Mouse (Mus musculus): ENCODE measurements around the gene Prickle4.

The Prickle4 gene

GRCm38 (mm10) chr17:47706196-47706595 is 11.7 kb upstream of the Prickle4 start:
- no peak for DNase-seq (ENCODE audit: low spot score)

- DNase-seq (ENCODE audit: low spot score), result no peak
These were observed 10.2 kb upstream of the Prickle4 start for GRCm38 (mm10) chr17:47704692-47705091.

GRCm38 (mm10) chr17:47703556-47703955 is 9.0 kb upstream of the Prickle4 start:
- no peak for DNase-seq (ENCODE audit: low spot score)

GRCm38 (mm10) chr17:47702548-47703345 is 8.2 kb upstream of the Prickle4 start:
- DNase-seq (ENCODE audit: low spot score), result no peak

DNA sequence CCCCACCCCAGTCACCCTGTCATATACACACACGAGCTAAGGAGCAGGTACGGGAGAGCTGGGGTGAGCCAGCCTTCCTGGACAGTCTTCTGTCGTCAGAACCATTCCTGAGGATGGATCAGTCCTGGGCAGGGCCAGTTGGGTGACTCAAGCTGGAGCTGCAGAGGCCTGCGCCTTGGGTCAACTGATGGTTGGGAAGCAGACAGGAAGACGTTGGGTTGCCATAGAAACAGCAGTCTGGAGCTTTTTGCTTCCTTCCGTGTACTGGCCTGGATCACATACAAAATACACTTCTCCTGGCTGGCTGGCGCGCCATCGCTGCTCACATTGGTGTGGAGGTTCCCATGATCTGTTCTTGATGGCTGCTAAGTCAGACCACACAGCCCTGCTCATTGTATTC is 7.3 kb upstream of the Prickle4 start:
- no peak for DNase-seq (ENCODE audit: low spot score)

DNA sequence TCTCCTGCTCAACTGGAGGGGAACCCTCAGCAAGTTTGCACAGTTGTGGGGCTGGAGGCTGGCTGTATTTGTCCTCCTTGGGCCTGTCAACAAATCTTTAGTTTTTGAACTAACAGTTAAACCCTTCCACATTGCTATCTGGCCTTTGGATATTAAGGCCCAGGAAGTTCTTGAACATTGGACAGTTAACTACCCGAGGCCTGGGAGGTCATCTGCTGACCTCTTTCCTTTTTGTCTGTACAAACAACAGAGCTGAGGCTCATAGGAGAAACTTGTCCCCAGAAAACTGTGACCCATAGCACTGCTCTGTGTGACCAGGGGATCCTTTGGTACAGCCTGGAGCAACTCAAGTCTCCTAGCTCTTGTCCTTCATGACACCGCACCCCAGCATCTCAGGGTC is 4.5 kb upstream of the Prickle4 start:
- DNase-seq (ENCODE audit: low spot score), result no peak

DNA sequence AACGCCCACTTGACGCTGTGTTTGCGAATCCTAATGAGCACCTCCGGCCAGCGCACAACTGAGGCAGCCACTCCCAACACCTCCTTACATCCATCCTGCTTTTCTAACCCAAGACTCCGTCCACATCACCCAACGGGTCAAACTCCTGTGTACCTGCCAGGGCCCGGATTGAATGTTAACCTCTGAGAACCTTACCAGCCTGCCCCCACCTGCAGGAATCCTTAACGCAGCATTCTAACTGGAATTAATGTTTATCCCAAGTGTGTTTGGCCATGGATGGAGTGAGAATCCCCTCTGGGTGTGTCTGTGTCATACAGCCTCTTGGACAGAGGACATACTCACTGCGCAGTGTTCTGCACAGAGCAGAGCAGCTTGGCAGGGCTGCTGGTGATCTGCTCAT is 3.6 kb upstream of the Prickle4 start:
- no peak for DNase-seq (ENCODE audit: low spot score)

- no peak for DNase-seq (ENCODE audit: low spot score)
These were observed 788 bp upstream of the Prickle4 start for GRCm38 (mm10) chr17:47695337-47695710.

DNA sequence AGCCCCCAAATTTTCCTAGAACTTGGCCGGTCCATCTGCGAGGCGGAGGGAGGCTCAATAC is 264 bp downstream of the Prickle4 start, which contains the start of gene Gm21981:
TSS of gene Gm21981 (minus strand) at position 14 of the 61 bp plus-strand sequence.
- DNase-seq (ENCODE audit: low spot score), result no peak

- no peak for DNase-seq (ENCODE audit: low spot score)
These were observed 680 bp downstream of the Prickle4 start for GRCm38 (mm10) chr17:47693671-47694441.

DNA sequence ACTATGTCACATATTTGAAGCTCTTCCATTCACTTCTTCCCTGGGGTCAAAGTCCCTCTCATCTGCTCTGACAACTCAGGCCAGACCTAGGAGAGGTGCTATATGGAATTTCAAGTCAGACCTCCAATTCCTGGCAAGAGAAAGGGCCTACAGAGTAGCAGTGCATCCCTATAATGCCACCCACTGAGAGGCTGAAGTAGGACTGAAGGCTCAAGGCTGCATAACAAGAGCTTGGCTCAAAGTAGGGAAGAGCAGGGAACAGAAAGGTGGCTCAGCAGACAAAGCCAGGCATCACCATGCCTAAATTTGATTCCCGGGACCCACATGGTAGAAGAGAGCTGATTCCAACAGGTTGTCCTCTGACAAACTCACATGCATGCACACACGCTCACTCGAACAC is 2.9 kb downstream of the Prickle4 start:
- no peak for DNase-seq (ENCODE audit: low spot score)

DNA sequence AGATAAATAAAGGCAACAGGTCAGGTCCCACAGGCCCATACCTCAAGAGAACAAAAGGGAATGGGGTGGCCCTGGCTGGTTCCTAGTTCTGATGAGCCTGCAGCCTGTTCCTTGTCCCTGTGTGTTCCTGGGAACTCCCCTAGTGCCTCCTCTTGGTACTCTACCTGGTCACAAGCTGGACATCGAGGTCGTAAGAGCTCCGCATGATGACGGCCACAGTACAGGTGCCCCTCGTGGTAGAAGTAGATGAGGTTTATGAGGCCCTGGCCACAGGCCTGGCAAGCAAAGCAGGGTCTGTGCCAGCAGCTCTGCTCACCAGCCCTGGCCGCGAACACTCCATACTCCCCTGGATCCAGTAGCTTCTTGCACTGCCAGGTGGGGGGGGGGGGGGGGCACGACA is 4.6 kb downstream of the Prickle4 start:
- DNase-seq (ENCODE audit: low spot score), result no peak

DNA sequence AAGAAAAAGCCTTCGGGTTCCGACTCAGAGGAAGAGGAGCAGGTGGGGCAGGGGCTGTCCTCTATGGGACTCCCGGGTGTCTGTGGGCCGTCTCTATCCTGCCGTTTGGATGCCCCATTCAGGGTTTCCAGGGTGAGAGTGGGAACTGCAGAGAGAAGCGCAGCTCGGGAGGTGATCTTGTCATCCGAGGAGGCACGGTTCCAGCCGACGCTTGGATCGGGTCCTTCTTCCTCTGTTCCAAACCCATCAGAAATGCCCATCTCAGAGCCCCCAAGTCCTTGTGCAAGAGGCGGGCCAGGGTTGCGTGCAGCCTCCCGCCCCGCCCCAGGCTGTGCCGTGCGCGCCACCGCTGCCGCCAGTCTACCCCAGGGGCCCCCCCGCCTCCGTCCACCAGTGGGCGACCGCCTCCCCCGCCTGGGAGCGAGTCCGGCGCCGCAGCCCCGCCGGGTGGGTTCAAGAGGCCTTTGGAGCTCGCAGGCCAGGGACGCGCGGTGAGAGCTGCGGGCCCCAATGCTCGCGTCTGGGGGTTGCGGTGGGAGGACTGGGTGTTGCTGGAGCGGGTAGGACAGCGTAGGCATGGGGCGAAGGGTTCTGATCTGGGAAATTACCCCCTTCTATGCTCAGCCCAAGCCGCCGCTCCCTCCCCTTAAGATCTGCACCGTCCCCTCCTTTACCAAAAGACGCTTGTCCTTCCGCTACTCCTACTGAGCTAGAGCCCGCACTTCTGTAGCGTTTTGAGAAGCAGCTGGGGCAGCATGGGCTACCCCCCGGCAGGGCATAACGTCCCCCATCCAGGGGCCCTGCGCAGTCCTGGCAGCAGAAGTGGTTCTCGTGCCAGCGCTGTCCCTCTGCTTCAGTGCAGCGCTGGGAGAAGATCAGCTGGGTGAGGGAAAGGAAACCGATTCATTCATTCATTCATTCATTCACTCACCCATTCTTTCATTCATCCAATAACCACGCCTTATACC is 5.6 kb downstream of the Prickle4 start, which contains the start of gene Frs3:
TSS of gene Frs3 (plus strand) at position 423 of the 968 bp plus-strand sequence.
- DNase-seq (ENCODE audit: low spot score), result no peak

DNA sequence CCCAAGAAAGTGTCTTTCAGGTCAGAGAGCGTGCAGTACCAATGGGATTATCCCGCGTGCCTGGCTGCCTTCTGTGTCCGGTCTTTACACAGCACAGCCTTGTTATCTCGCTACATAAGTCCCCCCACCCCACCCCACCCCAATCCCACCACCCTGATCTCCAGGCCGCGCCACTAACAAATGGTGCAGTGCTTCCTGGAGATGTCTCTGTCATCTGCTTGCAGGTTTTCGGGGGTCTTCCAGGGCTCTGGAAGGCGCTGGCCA is 6.3 kb downstream of the Prickle4 start, which contains the start of gene Tomm6:
TSS of gene Tomm6 (minus strand) at position 43 of the 264 bp plus-strand sequence.
- no peak for DNase-seq (ENCODE audit: low spot score)

- DNase-seq (ENCODE audit: low spot score), result peak; percentile 94
These were observed 6.9 kb downstream of the Prickle4 start for GRCm38 (mm10) chr17:47687409-47688343.

- no peak for DNase-seq (ENCODE audit: low spot score)
These were observed 11.7 kb downstream of the Prickle4 start for GRCm38 (mm10) chr17:47682836-47683235.

DNA sequence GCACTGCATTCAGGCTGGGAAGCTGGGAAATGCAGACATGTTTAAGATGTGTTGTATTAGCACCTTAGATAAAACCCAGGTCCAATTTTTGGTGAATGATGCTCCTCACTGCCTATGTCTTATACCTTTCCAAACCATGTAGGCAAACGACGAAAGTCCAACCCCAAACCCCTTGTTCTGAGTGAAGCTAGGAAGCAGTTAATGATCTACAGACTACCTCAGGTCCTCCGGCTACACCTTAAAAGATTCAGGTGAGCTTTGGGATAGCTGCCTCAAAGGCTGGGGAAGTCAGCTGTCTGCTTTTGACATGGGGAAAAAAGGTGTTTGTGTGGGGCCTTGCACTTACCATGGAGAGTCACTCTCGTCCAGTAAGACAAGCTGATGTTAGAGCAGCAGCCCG is 15.8 kb downstream of the Prickle4 start:
- no peak for DNase-seq (ENCODE audit: low spot score)

GRCm38 (mm10) chr17:47678238-47678637 is 16.3 kb downstream of the Prickle4 start:
- no peak for DNase-seq (ENCODE audit: low spot score)

GRCm38 (mm10) chr17:47676581-47676980 is 18.0 kb downstream of the Prickle4 start:
- DNase-seq (ENCODE audit: low spot score), result no peak

- DNase-seq (ENCODE audit: low spot score), result no peak
These were observed 22.0 kb downstream of the Prickle4 start for GRCm38 (mm10) chr17:47672311-47673111.

DNA sequence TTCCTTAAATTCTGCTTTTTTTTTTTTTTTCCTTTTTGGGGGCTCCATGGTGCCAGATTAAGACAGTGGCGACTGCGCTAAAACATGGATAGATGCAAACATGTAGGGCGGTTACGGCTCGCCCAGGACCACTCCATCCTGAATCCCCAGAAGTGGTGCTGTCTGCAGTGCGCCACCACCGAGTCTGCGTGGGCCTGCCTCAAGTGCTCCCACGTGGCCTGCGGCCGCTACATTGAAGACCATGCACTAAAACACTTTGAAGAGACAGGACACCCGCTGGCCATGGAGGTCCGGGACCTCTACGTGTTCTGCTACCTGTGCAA is 22.6 kb downstream of the Prickle4 start:
- no peak for DNase-seq (ENCODE audit: low spot score)

Data from left cerebral cortex, adult 11 months (tissue).